Mouse (Mus musculus): Measurements from ENCODE around the gene Olfr1412.

- TF ChIP-seq CTCF (IDR thresholded peaks at IDR 0.05; ENCODE audit: control insufficient read depth, insufficient read depth, insufficient replicate concordance, low read depth, low read length) (no peak), POLR2A (IDR thresholded peaks at IDR 0.05; ENCODE audit: control insufficient read depth, low read depth, low read length) (no peak)
Measured at GRCm38 (mm10) chr1:92616046-92616445, 30.5 kb downstream of the Olfr1412 start.
